Mouse (Mus musculus) 3T3-L1 (cell line): ENCODE data around the gene Atp6v1g1.
A peak's percentile ranks its signal among the peaks of the same experiment; 100 is the strongest.

Experiments used
- DNase-seq: peaks from one replicate; pipeline ENCODE4 v3.0.0-alpha.2; 2015; ENCODE audit warnings: low read depth, low spot score

The Atp6v1g1 gene

GRCm38 (mm10) chr4:63579649-63580048, 35.1 kb downstream of the Atp6v1g1 start:
- DNase-seq, result no peak

GRCm38 (mm10) chr4:63580078-63580477, 35.5 kb downstream of the Atp6v1g1 start:
- no peak for DNase-seq

- peak; percentile 43 for DNase-seq
Measured at GRCm38 (mm10) chr4:63582580-63582979, 38.0 kb downstream of the Atp6v1g1 start.

GRCm38 (mm10) chr4:63585216-63585615, 40.6 kb downstream of the Atp6v1g1 start:
- DNase-seq, result no peak

GRCm38 (mm10) chr4:63586240-63586639, 41.7 kb downstream of the Atp6v1g1 start:
- no peak for DNase-seq

GRCm38 (mm10) chr4:63589987-63590386, 45.4 kb downstream of the Atp6v1g1 start:
- DNase-seq, result no peak

- DNase-seq, result no peak
Measured at GRCm38 (mm10) chr4:63590538-63590937, 46.0 kb downstream of the Atp6v1g1 start.

GRCm38 (mm10) chr4:63594459-63595110, 50.0 kb downstream of the Atp6v1g1 start:
- no peak for DNase-seq

GRCm38 (mm10) chr4:63595259-63595658, 50.7 kb downstream of the Atp6v1g1 start:
- no peak for DNase-seq

- DNase-seq, result no peak
Measured at GRCm38 (mm10) chr4:63596010-63596409, 51.4 kb downstream of the Atp6v1g1 start.
